Comparison of ENCODE assay signal across 13 mouse cellular contexts in genomic region chr2:74970611-74971265, GRCm38 (mm10).
DNase-seq lines count a peak whose midpoint lies in the region; ATAC-seq lines count a peak whose summit lies in the region.
"Had no signal": no experiment of that assay in that cellular context is flagged by ENCODE, and none has a peak within 500 bp of the region (broad histone marks: within the 10 kb centered on the region; RNA-seq: fewer than 3 reads in every experiment).

No protein-coding gene starts in this region.

- no peaks in the 10 kb centered on the region for H3K36me3 ChIP-seq in heart, embryonic 16.5 days (ENCODE audit: control insufficient read depth, insufficient read depth)
- no peaks in the 10 kb centered on the region for H3K36me3 ChIP-seq in lung, embryonic 16.5 days (ENCODE audit: control insufficient read depth, insufficient read depth, low read length)
- H3K36me3 ChIP-seq in embryonic facial prominence, embryonic 10.5 days (replicated peaks) = no peaks in the 10 kb centered on the region
- no peaks in the 10 kb centered on the region for H3K36me3 ChIP-seq in neural tube, embryonic 12.5 days
- H3K36me3 ChIP-seq: liver, embryonic 15.5 days; midbrain, embryonic 12.5 days had no signal

- H3K9me3 ChIP-seq in heart, embryonic 16.5 days (replicated peaks; ENCODE audit: control insufficient read depth, low read length) = no peaks in the 10 kb centered on the region
- H3K9me3 ChIP-seq in lung, embryonic 16.5 days (ENCODE audit: control insufficient read depth, low read length) = no peaks in the 10 kb centered on the region
- no peaks in the 10 kb centered on the region for H3K9me3 ChIP-seq in embryonic facial prominence, embryonic 10.5 days
- H3K9me3 ChIP-seq in neural tube, embryonic 12.5 days = no peaks in the 10 kb centered on the region
- H3K9me3 ChIP-seq: liver, embryonic 15.5 days; midbrain, embryonic 12.5 days had no signal

- H3K4me1 ChIP-seq in heart, embryonic 16.5 days (ENCODE audit: control insufficient read depth, insufficient read depth, low read length) = 0 out of 2 replicates have a peak, but pooled peaks cover 2% of the 10 kb centered on the region
- peaks cover under 1% of the 10 kb centered on the region for H3K4me1 ChIP-seq in lung, embryonic 16.5 days (replicated peaks; ENCODE audit: control insufficient read depth, insufficient read depth, low read length)
- peaks cover 22% of the 10 kb centered on the region for H3K4me1 ChIP-seq in embryonic facial prominence, embryonic 10.5 days
- peaks cover 18% of the 10 kb centered on the region for H3K4me1 ChIP-seq in neural tube, embryonic 12.5 days
- H3K4me1 ChIP-seq: liver, embryonic 15.5 days had no signal

- no peak overlapping the region for H3K9ac ChIP-seq in heart, embryonic 16.5 days (ENCODE audit: low read length)
- H3K9ac ChIP-seq in lung, embryonic 16.5 days (ENCODE audit: low read length) = no peak overlapping the region
- no peak overlapping the region for H3K9ac ChIP-seq in neural tube, embryonic 12.5 days
- H3K9ac ChIP-seq: liver, embryonic 15.5 days; midbrain, embryonic 12.5 days had no signal

- H3K27me3 ChIP-seq in heart, embryonic 16.5 days (ENCODE audit: control insufficient read depth, insufficient read depth, low read length) = peaks cover 6% of the 10 kb centered on the region
- H3K27me3 ChIP-seq in lung, embryonic 16.5 days (ENCODE audit: control insufficient read depth, insufficient read depth, low read depth, low read length) = no peaks in the 10 kb centered on the region; the same call in 1 of the 2 replicates
- H3K27me3 ChIP-seq in embryonic facial prominence, embryonic 10.5 days (replicated peaks; ENCODE audit: low read depth, poor library complexity, severe bottlenecking) = peaks cover 27% of the 10 kb centered on the region
- no peaks in the 10 kb centered on the region for H3K27me3 ChIP-seq in neural tube, embryonic 12.5 days (replicated peaks)

- H3K4me3 ChIP-seq in heart, embryonic 16.5 days (ENCODE audit: low read length) = no peak overlapping the region
- no peak overlapping the region for H3K4me3 ChIP-seq in lung, embryonic 16.5 days (ENCODE audit: low read length)
- no peak overlapping the region for H3K4me3 ChIP-seq in embryonic facial prominence, embryonic 10.5 days
- no peak overlapping the region for H3K4me3 ChIP-seq in neural tube, embryonic 12.5 days
- H3K4me3 ChIP-seq: erythroblast, embryonic 14.5 days; liver, embryonic 15.5 days; midbrain, embryonic 12.5 days had no signal

- H3K27ac ChIP-seq in heart, embryonic 16.5 days (ENCODE audit: low read length) = peak overlapping the region; percentile 56
- no peak overlapping the region for H3K27ac ChIP-seq in lung, embryonic 16.5 days (ENCODE audit: low read length)
- H3K27ac ChIP-seq in embryonic facial prominence, embryonic 10.5 days (replicated peaks) = peak overlapping the region; percentile 14; the same call in 1 of the 2 replicates
- H3K27ac ChIP-seq in neural tube, embryonic 12.5 days = no peak overlapping the region
- H3K27ac ChIP-seq: liver, embryonic 15.5 days; midbrain, embryonic 12.5 days had no signal

- H3K4me2 ChIP-seq in heart, embryonic 16.5 days (ENCODE audit: low read depth, low read length) = no peak overlapping the region
- H3K4me2 ChIP-seq in lung, embryonic 16.5 days (ENCODE audit: low read depth, low read length) = no peak overlapping the region
- peak overlapping the region; percentile 4; the same call in 1 of the 2 replicates for H3K4me2 ChIP-seq in neural tube, embryonic 12.5 days (replicated peaks)
- H3K4me2 ChIP-seq: liver, embryonic 15.5 days; midbrain, embryonic 12.5 days had no signal

- 58% methylated on average over 14 of the region's 14 CpGs for WGBS in heart, embryonic 16.5 days
- 48% methylated on average over 14 of the region's 14 CpGs for WGBS in lung, embryonic 16.5 days
- 41% methylated on average over 14 of the region's 14 CpGs for WGBS in embryonic facial prominence, embryonic 10.5 days
- WGBS in neural tube, embryonic 12.5 days = 6% methylated on average over 14 of the region's 14 CpGs

- DNase-seq in heart, adult 8-10 months (ENCODE audit: low spot score) = no peak
- DNase-seq in lung, postnatal 10 days = no peak
- DNase-seq in embryonic facial prominence, embryonic 10.5 days (ENCODE audit: low spot score) = peak; percentile 20
- DNase-seq in spleen, adult 12 weeks (ENCODE audit: low spot score) = no peak
- DNase-seq: adrenal gland, adult 8-10 months; cerebellum, postnatal 14 days; right cerebral cortex, postnatal 14 days had no signal

- ATAC-seq in heart, embryonic 16.5 days (replicated peaks; ENCODE audit: extremely low read depth, insufficient read depth, low FRiP score) = peak; percentile 23; the same call in 1 of the 2 replicates
- ATAC-seq in lung, embryonic 16.5 days (ENCODE audit: low read depth) = peak; percentile 54
- no peak for ATAC-seq in neural tube, embryonic 12.5 days (ENCODE audit: low FRiP score, low read depth)

Comparison
In these comparisons a context has a peak if more than half of its experiments do, and no peak if none do; other contexts are left out.
1. H3K27ac ChIP-seq: peak in heart, embryonic 16.5 days (single experiment) and embryonic facial prominence, embryonic 10.5 days (single experiment); none in lung, embryonic 16.5 days (single experiment) and neural tube, embryonic 12.5 days (single experiment).